Mouse (Mus musculus): ENCODE measurements around the gene Fpgs.

Gene Fpgs

DNA sequence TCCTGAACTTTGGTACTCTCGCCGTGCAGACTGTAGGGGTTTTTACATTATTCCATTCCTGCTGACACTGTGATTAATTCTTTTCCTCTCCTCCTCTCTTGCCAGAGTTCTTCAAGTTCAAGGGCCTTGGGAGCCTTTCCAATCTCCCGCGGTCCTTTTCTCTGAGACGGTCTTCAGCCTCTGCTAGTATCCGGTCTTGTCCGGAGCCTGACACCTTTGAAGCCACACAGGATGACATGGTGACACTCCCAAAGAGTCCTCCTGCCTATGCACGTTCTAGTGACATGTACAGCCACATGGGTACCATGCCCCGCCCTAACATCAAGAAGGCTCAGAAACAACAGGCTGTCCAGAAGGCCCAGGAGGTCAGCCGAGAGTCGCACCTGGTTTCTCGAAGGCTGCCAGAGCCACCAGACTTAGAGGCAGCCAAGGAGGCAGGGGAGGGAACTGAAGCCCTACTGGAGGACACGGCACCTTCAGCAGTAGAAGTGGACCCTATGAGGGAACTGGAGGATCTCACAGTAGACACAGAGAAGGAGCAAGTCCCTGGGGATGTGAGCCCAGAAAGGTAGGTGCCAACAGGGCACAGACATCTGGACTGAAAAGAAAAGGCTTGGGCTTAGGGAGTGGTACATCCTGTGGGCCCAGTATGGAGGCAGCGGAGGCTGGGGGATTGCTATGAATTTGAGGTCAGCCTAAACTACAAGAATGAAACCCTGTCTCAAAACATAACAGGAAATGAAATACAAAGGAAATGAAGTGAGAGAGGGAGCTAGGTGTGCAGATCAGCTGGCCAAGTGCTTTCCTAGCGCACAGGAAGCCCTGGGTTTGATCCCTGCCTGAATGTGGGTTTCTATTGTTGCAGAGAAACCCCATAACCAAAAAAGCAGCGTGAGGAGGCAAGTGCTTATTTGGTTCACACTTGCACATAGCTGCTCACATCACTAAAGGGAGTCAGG is 21.2 kb upstream of the Fpgs start:
- in situ Hi-C loops (cut with MboI): no loop called here

- in situ Hi-C loops (cut with MboI): no loop called here
Observed at GRCm38 (mm10) chr2:32724149-32724548, 20.2 kb upstream of the Fpgs start.

DNA sequence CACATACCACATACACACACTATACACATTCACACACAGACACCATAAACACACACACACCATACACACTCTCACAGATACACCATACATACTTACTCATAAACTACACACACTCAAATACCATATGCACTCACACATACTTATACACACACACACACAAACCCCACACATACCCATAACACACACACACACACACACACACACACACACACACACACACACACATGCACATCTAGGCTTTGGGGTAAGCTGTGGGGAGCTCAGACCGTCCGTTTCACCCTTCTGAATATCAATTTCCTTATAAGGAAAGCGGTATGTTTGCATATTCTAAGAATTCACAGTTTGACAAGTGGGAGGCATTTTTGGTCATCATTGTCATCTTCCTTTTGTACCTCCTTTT is 18.6 kb upstream of the Fpgs start:
- in situ Hi-C loops (cut with MboI): no loop called here

GRCm38 (mm10) chr2:32722046-32722445 is 18.1 kb upstream of the Fpgs start:
- in situ Hi-C loops (cut with MboI): no loop called here

DNA sequence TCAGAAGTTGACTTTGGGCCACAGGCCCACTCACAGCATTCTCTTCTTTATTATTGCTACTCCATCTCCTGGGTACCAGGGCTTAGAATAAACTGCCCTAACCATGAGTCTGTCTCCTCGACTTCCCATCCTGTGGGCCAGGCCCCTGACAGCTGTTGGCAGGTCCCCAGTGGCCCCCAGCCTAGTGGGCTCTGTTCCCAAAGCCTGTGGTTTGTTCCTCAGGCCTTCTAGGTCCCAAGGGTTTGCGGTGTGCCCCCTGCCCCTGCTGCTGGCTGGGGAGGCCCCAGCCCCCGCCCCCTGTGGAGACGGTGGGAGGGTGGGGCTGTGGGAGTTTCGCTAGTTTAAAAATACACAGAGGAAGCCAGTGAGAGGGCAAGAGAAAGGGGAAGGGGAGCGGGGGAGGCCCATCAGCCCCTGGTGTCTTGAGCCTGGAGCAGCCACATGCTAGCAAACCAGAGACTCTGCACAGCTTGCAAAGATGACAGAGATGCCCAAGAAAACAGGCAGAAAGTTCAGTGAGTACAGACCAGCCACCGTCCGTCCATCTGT is 16.8 kb upstream of the Fpgs start, which contains the start of gene Sh2d3c:
Gene Sh2d3c, plus strand, starts transcription at position 375 of the 549 bp plus-strand sequence.
- in situ Hi-C loops (cut with MboI): no loop called here

- in situ Hi-C loops (cut with MboI): no loop called here
Observed at GRCm38 (mm10) chr2:32720053-32720452, 16.1 kb upstream of the Fpgs start.

DNA sequence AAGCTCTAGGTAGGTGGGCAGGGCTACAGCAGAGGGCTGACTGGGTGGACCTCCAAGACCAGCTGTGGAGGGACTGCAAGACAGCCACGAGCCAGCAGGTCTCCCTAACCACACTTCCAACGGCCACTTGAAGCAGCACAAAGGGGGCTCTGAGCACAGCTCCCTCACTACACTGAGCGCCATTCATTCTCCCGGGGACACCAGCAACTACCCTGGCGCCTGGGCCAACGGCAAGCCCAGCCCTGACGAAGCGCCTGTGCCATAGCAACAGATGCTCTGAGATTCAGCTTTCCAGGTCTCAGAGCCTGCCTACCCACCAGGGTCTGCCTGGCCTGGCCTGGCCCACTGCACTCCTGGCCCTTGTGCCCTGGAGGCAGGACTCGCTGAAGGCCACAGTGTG is 14.8 kb upstream of the Fpgs start:
- in situ Hi-C loops (cut with MboI): no loop called here

GRCm38 (mm10) chr2:32714987-32715425 is 11.1 kb upstream of the Fpgs start:
- in situ Hi-C loops (cut with MboI): loop anchor here (5.0 kb wide), 1 partner anchor 42 kb away; the partner anchor contains the start of gene Tor2a

GRCm38 (mm10) chr2:32714117-32714986 is 10.4 kb upstream of the Fpgs start:
- in situ Hi-C loops (cut with MboI): loop anchor here (5.0 kb wide), 1 partner anchor 43 kb away; the partner anchor contains the start of gene Tor2a

DNA sequence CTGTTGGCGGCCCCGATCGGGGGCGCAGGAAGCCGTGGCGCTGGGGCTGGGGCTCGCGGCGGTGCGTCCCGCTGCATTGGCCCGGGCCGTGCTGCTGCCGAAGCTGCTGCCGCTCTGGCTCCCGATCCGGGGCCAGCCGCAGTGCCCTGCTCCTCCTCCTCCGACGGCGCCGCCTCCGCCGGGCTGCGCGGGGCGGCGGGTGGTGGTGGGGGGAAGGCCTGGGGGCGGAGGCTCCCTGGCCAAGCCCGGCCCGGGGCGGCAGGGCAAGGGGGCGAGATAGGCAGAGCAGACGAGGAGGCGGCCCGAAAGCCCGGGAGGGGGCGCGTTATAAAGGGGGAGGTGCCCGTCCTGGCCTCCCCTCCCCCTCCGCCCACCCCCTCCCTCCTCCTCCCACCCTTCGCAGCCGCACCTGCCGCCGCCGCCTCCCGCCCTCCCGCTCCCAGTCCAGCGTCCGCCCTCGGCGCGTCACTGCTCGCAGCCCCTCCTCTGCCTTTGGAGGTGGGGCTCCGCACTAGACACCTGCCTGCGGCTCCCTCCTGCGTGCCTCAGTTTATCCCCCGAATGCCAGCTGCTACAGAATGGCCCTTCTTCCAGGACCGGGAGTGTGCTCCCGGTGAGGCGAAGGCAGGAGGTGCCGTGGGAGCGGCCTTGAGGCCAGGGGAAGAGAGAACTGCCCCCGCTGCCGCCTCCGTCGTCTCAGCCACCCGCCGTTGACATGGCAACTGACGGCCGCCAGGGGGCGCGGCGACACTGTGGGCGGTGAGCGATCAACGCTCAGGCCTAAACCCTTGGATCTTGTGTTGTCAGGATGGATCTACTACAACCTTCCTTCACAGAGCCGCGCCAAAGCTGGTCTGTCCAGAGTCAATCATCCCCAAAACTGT is 9.2 kb upstream of the Fpgs start, which contains the start of gene Cdk9:
Gene Cdk9, minus strand, starts transcription at position 143 of the 884 bp plus-strand sequence.
- in situ Hi-C loops (cut with MboI): loop anchor here (5.0 kb wide), 1 partner anchor 44 kb away; the partner anchor contains the start of gene Tor2a

DNA sequence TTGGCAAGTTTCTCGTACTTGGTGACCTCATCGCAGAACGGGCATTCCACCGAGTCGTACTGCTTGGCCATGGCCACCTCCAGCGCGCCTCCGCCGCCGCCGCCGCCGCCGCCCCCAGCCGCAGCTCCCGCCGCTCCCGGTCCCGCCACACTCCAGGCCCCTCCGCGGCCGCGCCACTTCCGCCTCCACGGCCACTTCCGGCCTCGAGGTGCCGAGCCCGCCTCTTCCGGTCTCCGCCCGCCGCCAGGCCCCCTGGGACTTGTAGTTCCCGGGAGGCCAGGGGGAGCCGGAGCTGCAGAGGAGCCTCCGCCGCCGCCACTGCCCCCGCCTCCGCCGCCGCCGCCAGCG is 8.6 kb upstream of the Fpgs start:
- in situ Hi-C loops (cut with MboI): loop anchor here (5.0 kb wide), 1 partner anchor 45 kb away; the partner anchor contains the start of gene Tor2a

DNA sequence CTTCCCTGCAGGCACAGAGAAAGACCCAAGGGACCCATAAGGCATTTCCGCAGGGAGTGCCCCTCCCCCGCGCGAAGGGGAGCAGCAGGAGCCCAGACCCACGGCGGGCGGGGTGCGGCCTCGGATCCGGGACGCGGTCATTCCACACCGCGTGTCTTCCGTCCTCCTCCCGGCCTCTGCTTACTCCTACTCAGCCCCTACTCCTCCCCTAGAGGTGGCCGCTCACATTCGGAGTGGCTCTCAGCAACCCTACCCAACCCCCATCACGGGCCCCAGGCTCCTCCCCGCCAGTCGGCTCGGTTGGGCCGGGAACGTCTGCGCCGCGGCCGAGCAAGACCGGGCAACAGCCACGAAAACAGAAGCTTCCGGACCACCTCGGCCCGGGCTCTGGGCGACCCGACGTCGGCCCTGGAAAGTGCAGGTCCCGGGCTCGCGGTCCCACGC is 8.2 kb upstream of the Fpgs start:
- in situ Hi-C loops (cut with MboI): loop anchor here (5.0 kb wide), 1 partner anchor 45 kb away; the partner anchor contains the start of gene Tor2a

GRCm38 (mm10) chr2:32711301-32712056 is 7.5 kb upstream of the Fpgs start:
- in situ Hi-C loops (cut with MboI): loop anchor here (5.0 kb wide), 1 partner anchor 46 kb away; the partner anchor contains the start of gene Tor2a

GRCm38 (mm10) chr2:32710425-32710824 is 6.5 kb upstream of the Fpgs start:
- in situ Hi-C loops (cut with MboI): loop anchor here (5.0 kb wide), 1 partner anchor 47 kb away; the partner anchor contains the start of gene Tor2a

- in situ Hi-C loops (cut with MboI): loop anchor here (5.0 kb wide), 1 partner anchor 48 kb away; the partner anchor contains the start of gene Tor2a
Observed at GRCm38 (mm10) chr2:32709521-32710137, 5.7 kb upstream of the Fpgs start.

DNA sequence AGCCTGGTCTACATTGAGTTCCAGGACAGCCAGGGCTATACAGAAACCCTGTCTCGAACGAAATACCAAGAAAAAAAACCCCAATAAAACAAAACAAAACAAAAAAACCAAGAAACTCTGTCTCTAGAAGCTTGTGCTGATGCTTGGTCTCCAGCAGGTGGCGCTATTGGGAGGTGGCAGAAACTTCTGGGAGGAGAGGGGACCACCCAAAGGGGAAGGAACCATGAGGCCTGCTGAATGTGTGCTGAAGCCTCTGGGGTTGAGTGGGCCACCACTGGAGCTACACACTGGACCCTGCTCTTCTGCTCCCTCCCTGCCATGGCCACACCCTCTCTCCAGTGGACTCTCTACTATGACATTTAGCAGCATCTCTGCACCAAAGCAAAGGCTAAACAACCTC is 4.7 kb upstream of the Fpgs start:
- in situ Hi-C loops (cut with MboI): no loop called here

DNA sequence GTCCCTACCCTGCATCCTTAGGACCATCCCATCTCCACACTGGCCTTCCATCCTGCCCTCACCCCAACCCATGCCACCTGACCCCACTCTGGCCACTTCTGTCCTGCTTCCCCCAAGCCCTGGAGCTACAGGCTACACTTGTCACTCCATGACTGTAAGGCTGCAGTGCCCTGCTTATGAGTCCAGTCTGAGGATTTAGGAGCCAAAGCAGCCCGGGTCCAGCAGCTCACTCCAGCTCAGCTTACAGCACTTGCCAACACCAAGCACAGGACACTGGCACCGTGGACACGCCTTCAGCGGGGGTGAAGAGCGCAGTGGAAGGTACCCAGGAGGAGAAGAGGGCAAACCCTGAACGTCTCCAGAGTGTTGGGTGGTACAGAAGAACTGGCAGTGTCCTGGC is 3.0 kb upstream of the Fpgs start:
- in situ Hi-C loops (cut with MboI): no loop called here

- in situ Hi-C loops (cut with MboI): no loop called here
Observed at GRCm38 (mm10) chr2:32705018-32705417, 1.1 kb upstream of the Fpgs start.

DNA sequence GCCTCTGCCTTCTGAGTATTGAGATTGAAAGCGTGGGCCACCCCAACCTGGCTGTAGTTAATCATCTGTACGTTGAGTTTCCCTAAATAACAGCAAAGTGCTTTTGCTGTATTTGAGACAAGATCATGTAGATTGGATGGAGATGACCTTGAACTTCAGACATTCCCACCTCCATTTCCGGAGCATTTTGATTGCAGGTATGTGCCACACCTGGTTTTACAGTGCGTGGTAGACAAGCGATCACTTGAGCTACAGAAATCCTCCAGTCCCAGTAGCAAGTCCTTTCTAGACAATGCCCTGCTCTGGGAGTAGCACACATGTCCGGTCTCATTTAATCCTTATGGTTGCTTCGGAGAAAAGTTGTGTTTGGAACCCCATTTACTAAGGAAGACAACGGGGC is 899 bp downstream of the Fpgs start:
- in situ Hi-C loops (cut with MboI): no loop called here

Data from mature B cell (primary cell).